Mouse (Mus musculus): ENCODE results near the gene Stxbp6.

Stxbp6 gene

GRCm38 (mm10) chr12:44996897-44997296 lies 77.6 kb downstream of the Stxbp6 start:
- DNase-seq (ENCODE audit: low spot score in 2 of 2): no peak

DNA sequence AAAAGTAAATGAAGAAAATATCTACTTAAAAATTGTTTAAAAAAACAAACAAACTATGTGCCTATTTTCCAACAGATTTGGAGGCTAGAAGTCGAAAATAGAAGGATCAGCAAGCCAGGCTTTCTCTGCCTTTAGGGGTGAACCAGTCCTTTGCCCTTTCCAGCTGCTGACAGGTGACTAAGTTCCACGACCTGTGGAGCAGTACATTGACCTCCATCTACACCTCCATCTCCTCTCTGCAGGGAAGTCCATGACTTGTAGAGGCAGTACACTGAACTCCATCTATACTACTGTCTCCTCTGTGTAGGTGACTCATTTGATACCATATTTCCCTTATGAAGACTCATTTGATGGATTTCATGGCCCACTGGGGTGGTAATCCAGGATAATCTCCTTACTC lies 78.2 kb downstream of the Stxbp6 start:
- DNase-seq (ENCODE audit: low spot score in 2 of 2): no peak

DNA sequence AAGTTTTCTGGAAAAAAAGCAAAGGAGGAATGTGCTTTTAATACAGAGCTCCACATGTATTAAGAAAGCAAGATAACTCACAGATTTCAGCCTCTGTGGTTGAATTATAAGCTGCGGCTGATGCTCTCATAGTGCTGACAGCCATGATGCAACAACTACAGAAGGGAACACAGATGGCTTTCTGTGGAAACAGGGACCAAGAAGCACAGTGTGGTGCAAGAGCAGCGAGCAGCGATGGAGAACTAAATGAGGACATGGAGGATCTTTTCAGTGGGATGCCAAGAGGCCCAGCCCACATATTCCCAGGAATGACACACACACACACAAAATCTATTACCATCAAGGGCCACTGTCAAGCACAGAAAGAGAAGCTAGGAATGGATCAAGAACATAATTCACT lies 81.1 kb downstream of the Stxbp6 start:
- no peak for DNase-seq (ENCODE audit: low spot score in 2 of 2)

DNA sequence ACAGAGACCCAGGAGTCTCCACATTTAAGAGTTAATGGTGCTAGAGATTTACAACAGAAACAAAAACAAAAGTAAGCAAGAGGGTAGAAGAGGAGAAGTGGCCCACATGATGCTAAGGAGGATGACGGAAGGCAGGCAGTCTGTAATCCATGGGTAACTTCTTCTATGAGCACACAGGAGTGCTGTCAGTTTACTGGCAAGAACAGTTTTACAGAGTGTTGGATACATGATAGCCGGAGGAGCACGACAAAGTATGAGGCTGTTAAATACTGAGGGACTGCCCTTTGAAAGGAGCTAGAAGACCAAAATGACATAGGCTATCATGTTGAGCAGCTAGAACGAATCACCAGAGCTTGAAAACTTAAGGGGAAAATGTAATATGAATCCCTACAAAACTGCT lies 81.7 kb downstream of the Stxbp6 start:
- DNase-seq (ENCODE audit: low spot score in 2 of 2): no peak

DNA sequence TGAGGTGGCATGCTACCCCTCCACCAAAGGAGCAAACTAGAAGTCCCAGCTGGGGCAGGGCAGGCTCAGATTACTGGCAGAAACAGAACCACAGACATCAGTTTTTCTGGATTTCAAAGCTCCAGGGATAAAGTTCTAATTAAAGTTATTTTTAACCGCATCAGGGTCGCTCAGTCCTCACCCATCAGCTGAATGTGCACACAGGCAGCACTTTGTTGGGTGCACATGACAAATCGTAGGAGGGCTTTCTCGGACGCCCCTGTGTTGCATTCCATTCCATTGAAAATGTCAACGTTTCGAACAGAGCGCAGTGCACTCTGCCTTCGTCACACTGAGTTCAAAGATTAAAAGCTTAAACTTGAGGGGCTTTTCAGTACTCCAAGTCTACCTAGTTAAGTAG lies 84.1 kb downstream of the Stxbp6 start:
- no peak for DNase-seq (ENCODE audit: low spot score in 2 of 2)

- no peak for DNase-seq (ENCODE audit: low spot score in 2 of 2)
These were observed 85.5 kb downstream of the Stxbp6 start for GRCm38 (mm10) chr12:44989011-44989410.

- DNase-seq (ENCODE audit: low spot score in 2 of 2): no peak
These were observed 86.7 kb downstream of the Stxbp6 start for GRCm38 (mm10) chr12:44987762-44988161.

DNA sequence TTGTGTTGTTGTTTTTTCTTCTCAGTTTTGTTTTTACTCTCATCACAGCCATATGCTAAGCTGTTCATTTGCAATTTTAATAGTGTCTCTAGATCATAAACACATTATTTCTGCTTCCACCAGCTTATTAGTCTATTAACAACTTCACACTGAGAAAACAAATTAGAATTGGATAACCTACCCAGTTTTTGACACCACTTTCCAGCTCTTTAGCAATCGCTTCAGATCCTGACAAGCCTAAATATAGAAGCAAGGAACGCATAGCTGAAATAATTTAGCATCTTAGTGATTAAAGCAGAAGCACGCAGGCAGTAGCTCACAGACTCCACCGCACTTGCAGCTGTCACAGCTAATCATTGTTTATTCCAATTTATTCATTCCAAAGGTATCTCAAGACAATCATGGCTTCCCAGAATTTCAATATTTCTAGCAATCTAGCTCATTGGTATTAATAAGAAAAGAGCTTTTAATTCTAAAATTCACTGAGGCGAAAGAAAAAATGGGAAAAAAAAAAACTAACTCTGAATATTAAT lies 95.1 kb downstream of the Stxbp6 start:
- no peak for DNase-seq (ENCODE audit: low spot score in 2 of 2)

DNA sequence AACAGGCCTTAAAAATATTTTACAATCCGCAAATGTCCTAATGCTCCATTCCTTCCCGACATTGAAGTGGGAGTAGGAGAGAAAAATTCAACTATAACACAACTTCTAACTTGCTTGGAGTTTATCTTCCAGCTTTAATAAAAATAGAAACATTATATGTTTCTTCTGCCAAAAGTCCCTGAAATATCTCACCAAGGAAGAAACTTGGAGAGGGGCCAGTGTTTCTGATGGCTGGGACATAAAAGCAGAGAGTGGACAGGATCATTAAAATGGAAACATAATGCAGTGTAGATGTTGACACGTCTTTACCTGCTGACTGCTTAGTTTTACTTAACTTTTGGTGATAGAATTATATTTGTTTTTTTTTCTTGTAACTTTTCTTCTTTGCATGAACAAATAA lies 99.2 kb downstream of the Stxbp6 start:
- DNase-seq (ENCODE audit: low spot score in 2 of 2): no peak

DNA sequence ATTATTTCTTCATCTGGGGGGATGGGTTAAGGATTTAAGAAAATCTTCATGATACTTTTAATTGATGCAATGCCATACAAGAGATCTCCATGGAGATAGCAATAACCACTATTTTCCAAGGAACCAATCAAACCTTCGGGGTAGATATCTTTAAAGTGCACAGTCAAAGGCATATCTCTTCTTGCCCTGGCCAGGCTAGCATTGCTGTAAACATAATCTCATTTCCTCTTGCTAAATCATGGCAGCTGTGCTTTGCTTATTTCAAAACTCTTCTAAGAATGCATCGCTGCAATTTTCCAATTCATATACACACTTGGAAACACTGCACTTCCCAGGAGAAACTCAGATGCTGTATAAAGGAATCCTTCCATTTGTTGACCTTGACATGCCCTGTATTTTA lies 103.0 kb downstream of the Stxbp6 start:
- no peak for DNase-seq (ENCODE audit: low spot score in 2 of 2)

GRCm38 (mm10) chr12:44967448-44967847 lies 107.1 kb downstream of the Stxbp6 start:
- DNase-seq (ENCODE audit: low spot score in 2 of 2): no peak

DNA sequence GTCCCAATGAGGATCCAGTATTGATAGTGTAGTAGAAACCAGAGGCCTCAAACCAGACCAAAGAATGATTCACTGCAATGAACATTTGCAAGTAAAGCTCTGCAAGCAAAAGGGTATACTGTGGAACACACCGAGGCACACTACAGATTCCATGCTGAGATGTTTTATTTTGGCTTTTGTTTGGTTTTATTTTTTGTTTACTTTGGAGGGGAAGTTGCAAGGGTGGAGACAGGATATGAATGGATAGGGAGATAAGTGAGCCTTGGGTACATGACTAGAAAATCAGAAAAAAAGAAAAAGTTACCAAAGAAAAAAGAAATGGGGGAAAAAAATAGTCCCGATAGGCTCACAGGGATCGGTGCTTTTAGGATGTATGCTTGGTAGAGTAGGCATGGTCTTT lies 117.0 kb downstream of the Stxbp6 start:
- no peak for DNase-seq (ENCODE audit: low spot score in 2 of 2)

- no peak for DNase-seq (ENCODE audit: low spot score in 2 of 2)
These were observed 121.4 kb downstream of the Stxbp6 start for GRCm38 (mm10) chr12:44953121-44953520.

DNA sequence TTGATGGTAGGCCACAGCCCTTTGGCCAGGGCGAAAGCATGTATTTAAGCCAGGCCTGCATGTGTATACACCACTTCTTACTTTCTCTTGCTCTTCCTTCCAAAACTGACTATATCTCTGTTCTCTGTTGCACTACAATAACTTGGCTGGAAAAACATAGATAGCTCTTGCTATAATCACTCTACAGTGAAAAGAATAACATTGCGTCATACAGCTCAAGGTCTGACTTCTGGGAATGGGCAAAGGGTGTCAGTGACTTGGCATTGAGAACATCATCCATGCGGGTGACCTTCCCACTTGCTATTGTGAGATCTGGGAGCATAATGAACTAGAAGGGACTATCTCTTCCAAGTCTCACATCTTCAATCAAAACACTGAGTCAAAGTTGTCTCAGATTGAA lies 122.4 kb downstream of the Stxbp6 start:
- no peak for DNase-seq (ENCODE audit: low spot score in 2 of 2)

GRCm38 (mm10) chr12:44950559-44950958 lies 124.0 kb downstream of the Stxbp6 start:
- DNase-seq (ENCODE audit: low spot score in 2 of 2): no peak

DNA sequence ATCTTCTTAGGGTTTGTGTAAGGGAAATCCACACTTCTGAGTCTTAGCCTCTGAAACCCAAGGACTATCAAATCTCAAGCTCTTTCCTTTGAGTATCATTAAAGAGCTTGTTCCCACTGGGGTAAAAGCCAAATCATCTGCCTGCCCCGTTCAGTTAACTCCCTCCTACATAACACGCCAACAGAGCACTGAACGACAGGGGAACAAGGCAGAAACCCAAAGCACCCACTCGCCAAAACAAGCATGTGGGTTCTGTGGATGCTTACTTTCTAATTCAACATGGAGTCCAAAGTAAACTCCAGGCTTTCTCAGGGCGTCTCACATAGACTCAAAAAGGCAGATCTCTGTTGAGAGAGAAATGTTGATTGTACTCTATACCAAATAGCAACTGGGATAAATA lies 126.7 kb downstream of the Stxbp6 start:
- no peak for DNase-seq (ENCODE audit: low spot score in 2 of 2)

DNA sequence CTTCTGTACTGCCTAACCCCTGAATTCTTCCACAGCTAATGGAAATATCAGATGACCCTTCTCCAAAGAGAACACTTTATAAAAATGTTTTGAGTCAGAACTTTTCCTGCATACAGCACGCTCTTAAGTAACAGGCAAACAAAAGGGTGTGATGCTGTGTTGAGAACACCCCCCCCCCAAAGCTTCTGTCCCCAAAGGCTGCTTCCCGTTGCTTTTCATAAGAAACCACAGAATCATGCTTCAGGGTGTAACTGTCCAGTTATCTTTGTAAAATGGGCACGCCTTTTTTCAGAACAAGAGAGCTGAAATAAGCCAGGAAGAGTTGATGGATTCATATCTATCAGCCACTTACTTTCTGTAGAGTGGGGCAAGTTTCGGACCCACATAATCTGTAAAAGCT lies 134.2 kb downstream of the Stxbp6 start:
- DNase-seq (ENCODE audit: low spot score in 2 of 2): no peak

GRCm38 (mm10) chr12:44939106-44939505 lies 135.4 kb downstream of the Stxbp6 start:
- DNase-seq (ENCODE audit: low spot score in 2 of 2): no peak

DNA sequence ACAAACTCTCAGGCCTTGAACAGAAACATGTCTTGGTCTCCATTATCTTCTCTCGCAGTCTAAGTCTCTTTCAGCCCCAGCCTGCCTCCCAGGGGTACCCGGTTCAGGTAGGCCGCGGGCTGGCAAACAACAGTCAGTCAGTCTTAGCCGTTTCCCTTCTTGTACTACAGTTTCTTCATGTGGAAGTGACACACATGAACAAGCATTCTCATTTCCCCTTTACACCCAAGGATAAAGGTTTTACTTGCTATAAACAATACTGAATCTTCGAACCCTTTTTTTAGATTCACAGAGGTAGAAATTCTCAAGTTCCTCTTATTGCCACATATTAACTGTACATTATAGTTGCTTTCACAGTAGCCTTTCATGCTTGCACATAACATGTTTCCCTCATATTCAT lies 141.6 kb downstream of the Stxbp6 start:
- DNase-seq (ENCODE audit: low spot score in 2 of 2): no peak

DNA sequence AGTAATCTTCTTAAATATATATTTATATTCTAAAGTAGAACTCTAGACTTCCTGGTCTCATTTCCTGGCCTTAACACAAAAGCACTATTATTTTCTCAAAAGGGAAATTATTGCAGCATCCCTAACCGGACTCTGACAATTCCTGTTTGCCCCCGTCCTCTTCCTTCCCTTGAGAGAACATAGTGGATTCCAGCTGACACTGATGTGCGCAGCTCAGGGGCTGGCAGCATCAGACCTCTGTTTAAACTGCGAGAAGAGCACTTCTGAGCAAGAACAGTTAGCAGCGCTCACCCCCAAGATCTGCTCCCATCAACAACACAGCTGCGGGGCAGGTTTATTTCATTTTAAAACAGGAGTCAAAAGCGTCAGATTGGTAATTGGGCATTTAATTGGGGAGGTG lies 142.8 kb downstream of the Stxbp6 start:
- DNase-seq (ENCODE audit: low spot score in 2 of 2): no peak

DNA sequence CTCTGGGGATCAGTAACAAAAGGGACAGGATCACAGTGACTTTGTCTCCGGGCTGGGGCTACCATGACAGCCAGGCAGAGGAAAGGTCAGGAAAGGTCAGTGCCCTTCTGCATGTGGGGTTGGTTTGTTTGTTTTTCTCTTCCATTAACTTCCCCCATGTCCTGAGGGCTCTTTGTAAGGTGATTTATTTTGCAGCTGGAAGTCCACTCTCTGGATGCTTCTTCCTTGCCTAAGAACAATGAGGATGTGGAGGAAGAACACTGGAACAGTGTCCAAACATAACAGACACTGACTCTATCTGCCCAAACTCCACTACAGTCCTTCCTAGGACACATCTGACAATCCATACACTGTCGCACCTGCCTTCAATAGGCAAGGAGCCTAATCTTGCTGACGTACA lies 146.1 kb downstream of the Stxbp6 start:
- no peak for DNase-seq (ENCODE audit: low spot score in 2 of 2)

DNA sequence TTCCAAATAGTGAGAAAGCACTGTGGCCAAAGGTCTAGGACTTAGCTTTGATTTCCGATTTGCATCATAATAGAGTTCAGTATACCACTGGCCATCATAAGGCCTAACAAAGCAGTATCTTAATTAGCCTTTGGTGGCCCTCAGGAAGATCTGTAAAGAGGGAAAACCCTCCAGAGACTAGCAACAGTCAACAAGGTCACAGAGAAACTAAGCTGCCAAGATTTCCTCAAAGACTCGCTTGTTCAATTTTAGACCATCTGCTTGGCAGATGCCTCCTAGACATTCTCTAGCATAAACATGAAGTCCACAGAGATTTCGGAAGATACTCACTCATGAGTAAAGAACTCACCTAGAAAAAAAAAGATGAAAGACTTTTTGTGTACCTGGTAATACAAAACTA lies 148.6 kb downstream of the Stxbp6 start:
- DNase-seq (ENCODE audit: low spot score in 2 of 2): no peak

GRCm38 (mm10) chr12:44923273-44923672 lies 151.2 kb downstream of the Stxbp6 start:
- DNase-seq (ENCODE audit: low spot score in 2 of 2): no peak

DNA sequence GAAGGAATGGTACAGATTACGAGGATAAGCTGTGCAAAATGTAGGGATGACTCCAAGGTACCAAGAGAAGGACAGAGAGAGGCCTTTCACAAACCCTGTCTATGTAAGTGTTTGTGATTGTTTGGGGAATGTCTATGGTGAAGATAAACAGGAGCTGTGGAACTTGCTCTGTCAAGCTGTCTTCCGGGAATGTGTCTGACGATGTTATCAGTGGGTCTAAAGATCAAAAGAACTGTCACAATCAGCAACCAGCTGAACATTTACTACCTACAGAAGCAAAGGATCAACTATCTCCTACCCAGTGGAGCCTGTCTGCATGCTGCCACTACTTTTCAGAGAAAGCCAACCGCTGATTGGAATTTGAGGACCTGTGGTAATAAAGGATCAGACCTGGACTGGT lies 152.3 kb downstream of the Stxbp6 start:
- no peak for DNase-seq (ENCODE audit: low spot score in 2 of 2)

DNA sequence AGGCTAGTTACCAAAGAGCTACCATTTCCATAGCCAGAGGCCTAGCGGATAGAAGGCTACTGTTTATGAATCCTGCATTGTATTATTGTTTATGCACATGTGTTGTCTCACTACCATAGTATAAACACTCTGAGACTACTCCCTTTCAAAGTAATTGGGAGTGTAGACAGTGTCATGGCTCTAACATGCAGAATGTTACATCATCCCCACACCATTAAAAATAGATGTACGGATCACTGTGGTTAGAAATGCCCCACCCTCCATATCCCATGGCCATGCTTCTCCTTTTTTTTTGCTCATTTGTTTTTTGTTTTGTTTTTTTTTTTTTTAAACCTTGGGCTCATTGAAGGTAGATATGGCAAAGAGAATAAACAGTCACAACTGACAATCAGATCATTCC lies 154.9 kb downstream of the Stxbp6 start:
- no peak for DNase-seq (ENCODE audit: low spot score in 2 of 2)
